Mouse (Mus musculus) layer of hippocampus, adult 2 months (tissue): ENCODE results near the gene Sez6. TPM values are rescaled to one million over a fixed set of nuclear protein-coding genes. Genes with fewer than 3 reads are reported as not detected.

Source experiments
- DNase-seq, 2 experiments: peaks; one replicate each; pipeline ENCODE4 v3.0.0; 2022; ENCODE audit warnings: low spot score in 2 of 2
- H3K27ac ChIP-seq: fragments of 200-600 bp; 2 replicates; pipeline ENCODE4 v1.8.1; 2022
- H3K4me3 ChIP-seq: fragments of 200-600 bp; 2 replicates; pipeline ENCODE4 v1.8.1; 2022; ENCODE audit warnings: mild to moderate bottlenecking
- CTCF ChIP-seq: fragments of 200-600 bp; conservative IDR thresholded peaks from 2 replicates; pipeline ENCODE4 v1.8.1; 2022; ENCODE audit warnings: antibody characterized with exemption, mild to moderate bottlenecking, moderate library complexity
- total RNA-seq, 2 experiments: library from RNA; stranded (reverse); gene quantifications; 2 replicates each; pipeline ENCODE4 v1.2.3; 2021

Gene Sez6
- total RNA-seq, 2 experiments from 2014 or later = 154 to 159 TPM

DNA sequence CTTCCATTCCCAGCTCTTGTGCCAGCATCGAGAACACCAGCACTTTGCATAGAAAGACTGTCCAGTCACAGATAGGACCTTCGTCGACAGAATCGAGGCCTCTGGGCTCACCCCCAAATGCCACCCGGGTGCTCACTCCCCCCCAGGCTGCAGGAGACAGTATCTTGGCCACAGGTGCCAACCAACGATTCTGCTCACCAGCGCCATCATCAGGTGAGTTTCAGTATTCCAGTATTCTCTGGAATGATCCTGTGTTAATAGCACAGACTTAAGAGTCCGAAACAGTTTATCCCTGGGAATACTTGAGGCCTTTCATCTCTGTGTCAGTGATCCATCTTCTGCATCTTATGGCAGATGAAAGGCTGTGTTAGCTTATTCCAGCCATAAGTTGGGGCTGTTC lies 93.0 kb downstream of the Sez6 start:
- peak; percentile 70 for TF ChIP-seq CTCF
- Histone ChIP-seq H3K27ac (no peak overlapping the region), H3K4me3 (no peak overlapping the region)
- no peak for DNase-seq

Other genes starting within 250 kb of the Sez6 start
- gene Nufip2, start 244.6 kb upstream of the Sez6 start, total RNA-seq = 10 to 100 TPM; 68.4 to 83.7 TPM
- not detected for gene Cryba1, start 205.5 kb upstream of the Sez6 start, total RNA-seq
- gene Myo18a, start 167.6 kb upstream of the Sez6 start, total RNA-seq = 100 to 1,000 TPM; 137 to 156 TPM
- gene Gm10277, start 143.1 kb upstream of the Sez6 start, total RNA-seq = not detected
- gene Pipox, start 36.7 kb upstream of the Sez6 start, total RNA-seq = 1 to 10 TPM in 1 of 2 experiments, under 1 TPM in 1; 0.84 to 1.2 TPM
- gene Phf12, start 52.0 kb downstream of the Sez6 start, total RNA-seq = 10 to 100 TPM; 59.0 to 62.4 TPM
- 1 to 10 TPM; 4.6 to 5.7 TPM for gene Dhrs13, start 101.5 kb downstream of the Sez6 start, total RNA-seq
- 10 to 100 TPM; 70.9 to 77.4 TPM for gene Flot2, start 107.1 kb downstream of the Sez6 start, total RNA-seq
- 10 to 100 TPM; 19.5 to 20.1 TPM for gene Eral1, start 149.6 kb downstream of the Sez6 start, total RNA-seq
- 10 to 100 TPM; 29.5 to 30.3 TPM for gene Fam222b, start 163.9 kb downstream of the Sez6 start, total RNA-seq
- 10 to 100 TPM; 11.1 to 13.3 TPM for gene Traf4, start 234.8 kb downstream of the Sez6 start, total RNA-seq
- gene Nek8, start 245.9 kb downstream of the Sez6 start, total RNA-seq = 1 to 10 TPM; 2.6 to 3.3 TPM
- gene Tlcd1, start 245.9 kb downstream of the Sez6 start, total RNA-seq = 10 to 100 TPM; 21.1 to 24.3 TPM